Mouse (Mus musculus) kidney, postnatal 36 days (tissue): Measurements from ENCODE around the gene Pidd1.

Source experiments
- DNase-seq, 2 experiments: peaks; one replicate each; pipeline ENCODE4 v3.0.0; 2021 to 2022; ENCODE audit warnings: mixed read lengths in 2 of 2

Gene Pidd1

DNA sequence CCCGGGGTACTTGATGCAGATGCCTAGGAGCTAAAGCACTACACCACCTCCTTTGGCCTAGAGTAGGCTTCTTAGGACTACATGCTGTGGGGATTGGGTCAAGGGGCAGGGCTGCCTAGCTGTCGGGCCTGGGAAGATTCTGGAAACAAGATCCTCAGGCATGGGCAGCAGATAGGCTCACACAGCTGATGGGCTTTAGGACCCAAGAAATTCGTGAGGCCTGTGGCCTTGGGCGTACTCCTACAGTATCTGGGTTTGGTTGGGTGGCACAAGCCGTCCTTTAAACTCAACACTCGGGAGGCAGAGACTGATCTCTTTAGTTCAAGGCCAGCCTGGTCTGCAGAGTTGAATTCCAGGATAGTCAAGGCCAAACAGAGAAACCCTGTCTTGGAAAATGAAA lies 28.4 kb upstream of the Pidd1 start:
- no peak for DNase-seq

DNA sequence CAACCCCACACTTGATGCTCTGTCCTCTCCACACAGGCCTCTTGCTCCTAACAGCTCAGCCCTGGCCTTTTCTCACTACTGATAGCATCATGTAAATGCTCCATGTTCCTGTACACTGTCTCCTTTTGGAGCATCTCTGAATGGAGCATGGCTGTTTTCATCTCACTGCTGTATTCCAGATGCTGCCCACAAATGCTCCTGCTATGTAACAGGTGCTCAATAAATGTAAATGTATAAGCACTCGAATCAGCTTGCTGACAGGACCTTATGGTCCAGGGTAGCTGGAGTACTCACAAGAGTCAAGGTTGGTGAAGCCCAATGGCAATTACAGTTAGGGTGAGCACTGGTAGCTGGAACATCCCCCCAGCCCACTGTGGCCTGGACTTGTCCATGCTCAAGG lies 27.4 kb upstream of the Pidd1 start:
- DNase-seq: no peak

- no peak for DNase-seq
These were observed 26.8 kb upstream of the Pidd1 start for GRCm38 (mm10) chr7:141470637-141470944.

DNA sequence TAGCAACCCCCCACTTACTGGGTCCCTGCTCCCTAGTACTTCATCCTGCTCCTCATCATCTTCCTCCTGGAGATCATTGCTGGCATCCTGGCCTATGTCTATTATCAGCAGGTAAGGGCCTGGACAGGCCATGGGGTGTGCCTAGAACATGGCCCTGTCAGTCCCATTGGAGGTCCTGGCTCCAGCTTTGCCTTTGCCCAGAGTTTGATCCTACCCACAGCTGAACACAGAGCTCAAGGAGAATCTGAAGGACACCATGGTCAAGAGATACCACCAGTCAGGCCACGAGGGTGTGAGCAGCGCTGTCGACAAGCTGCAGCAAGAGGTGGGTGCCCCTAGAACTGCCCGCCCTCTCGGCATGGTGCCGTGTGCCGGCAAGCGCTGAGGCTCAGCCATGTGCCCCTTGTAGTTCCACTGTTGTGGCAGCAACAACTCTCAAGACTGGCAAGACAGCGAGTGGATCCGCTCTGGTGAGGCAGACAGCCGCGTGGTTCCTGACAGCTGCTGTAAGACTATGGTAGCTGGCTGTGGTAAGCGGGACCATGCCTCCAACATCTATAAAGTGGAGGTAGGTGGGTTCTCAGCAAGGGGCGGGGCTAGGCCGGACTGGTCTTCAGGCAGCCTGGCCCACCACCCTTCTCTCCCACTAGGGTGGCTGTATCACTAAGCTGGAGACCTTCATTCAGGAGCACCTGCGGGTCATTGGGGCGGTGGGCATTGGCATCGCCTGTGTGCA lies 26.2 kb upstream of the Pidd1 start:
- no peak for DNase-seq

- peak in 1 of 2 experiments; percentile 52 for DNase-seq
These were observed 25.5 kb upstream of the Pidd1 start for GRCm38 (mm10) chr7:141469352-141469751.

DNA sequence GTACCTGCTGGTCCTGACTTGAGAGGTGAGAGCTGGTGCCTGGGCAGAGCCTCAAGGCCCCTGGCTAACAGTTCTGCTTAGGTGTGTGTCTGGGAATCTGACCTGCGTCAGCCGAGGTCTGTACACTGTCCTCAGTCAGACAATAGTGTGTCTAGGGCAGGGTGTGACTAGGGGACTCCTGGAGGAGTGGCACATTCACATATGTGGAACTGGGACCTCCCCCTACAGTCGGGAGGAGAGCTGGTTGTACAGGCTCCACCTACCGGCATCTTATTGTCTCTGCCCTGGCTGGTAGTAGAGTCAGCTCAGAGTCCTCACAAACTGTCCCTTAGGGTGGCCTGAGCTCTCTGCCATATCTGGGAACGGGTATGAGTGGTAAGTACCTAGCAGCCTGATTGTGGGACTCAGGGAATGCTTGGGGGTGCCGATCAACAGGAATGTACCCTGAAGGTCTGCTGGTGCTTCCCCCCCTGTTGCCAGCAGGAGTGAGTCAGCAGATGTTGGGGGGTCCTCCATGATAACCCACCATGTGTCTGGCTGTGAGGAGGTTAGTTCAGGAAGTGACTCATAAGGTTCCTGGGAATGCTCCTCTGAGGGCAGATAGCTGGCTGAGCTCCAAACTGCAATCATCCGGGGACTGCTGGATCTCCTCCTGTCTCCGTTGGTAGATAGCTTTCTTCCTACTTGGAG lies 24.8 kb upstream of the Pidd1 start:
- DNase-seq: peak; percentile 82

- DNase-seq: peak in 1 of 2 experiments; percentile 57
These were observed 24.3 kb upstream of the Pidd1 start for GRCm38 (mm10) chr7:141468164-141468521.

DNA sequence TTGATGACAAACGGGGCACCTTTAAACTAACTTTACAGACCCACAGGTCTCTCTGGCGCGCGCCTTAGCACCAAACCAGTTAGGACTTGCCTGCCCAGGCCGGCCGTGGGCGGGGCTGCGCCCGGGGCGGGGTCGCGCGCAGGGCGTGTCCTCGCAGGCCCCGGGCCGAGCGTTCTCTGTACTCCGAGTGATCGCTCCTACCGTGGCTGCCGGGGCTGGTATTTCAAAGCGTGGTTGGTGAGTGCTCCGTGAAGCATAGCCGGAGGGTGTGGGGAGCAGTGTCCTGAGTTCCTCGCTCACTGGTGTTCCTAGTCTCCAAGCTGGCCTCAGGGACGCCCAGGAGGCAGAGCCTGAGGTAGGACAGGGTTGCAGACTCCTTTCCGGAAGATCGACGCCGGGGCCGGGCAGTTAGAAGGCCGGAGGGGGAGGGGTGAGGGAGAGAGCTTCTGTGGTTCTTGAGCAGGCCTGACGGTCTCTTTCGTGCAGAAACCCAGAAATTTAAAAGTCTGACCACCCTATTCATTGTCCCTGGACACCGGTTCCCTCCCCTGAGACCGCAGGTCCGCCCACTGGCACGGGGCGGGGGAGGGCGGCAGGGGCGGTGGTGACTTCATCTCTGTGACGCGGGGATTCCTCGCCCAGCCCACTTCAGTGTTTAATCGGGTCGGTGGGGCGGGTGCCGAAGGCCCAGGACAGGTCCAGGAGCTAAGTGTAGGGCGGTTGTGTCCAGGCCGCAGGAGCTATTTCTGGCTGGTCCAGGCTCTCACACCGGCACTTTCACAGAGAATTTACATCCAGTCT lies 23.6 kb upstream of the Pidd1 start, which contains the start of gene Cd151:
Gene Cd151, plus strand, starts transcription at position 163 of the 801 bp plus-strand sequence.
- peak; percentile 95 to 97 for DNase-seq

GRCm38 (mm10) chr7:141466607-141467148 lies 22.9 kb upstream of the Pidd1 start:
- DNase-seq: no peak

GRCm38 (mm10) chr7:141466045-141466394 lies 22.2 kb upstream of the Pidd1 start:
- DNase-seq: no peak

DNA sequence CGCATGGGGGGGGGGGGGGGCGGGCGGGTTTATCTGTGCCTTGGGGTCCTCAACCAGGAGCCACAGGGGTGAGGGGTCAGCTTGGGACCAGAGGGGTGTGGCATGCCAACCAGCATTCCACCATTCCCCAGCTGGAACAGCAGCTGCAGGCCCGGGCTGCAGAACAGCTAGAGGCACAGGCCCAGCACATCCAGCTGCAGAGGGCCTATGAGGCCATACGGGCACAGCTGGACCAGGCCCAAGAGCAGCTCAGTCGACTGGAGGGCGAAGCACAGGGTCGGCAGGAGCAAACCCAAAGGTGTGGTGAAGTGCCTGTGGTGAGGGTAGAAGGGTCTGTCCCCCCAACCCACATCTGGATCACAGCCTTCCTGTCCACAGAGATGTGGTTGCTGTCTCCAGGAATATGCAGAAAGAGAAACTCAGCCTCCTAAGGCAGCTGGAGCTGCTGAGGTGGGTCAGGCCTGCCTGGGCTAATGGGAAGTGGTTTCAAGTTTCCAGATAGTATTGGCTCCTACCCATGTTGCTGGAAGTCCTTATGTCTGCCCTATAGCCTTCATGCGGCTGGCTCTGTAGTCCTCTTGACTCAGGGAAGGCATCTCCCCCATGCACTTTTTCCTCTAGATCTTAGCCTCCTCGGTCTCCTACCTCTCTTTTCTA lies 21.7 kb upstream of the Pidd1 start:
- no peak for DNase-seq

- peak in 1 of 2 experiments; percentile 75 for DNase-seq
These were observed 20.9 kb upstream of the Pidd1 start for GRCm38 (mm10) chr7:141464603-141465201.

DNA sequence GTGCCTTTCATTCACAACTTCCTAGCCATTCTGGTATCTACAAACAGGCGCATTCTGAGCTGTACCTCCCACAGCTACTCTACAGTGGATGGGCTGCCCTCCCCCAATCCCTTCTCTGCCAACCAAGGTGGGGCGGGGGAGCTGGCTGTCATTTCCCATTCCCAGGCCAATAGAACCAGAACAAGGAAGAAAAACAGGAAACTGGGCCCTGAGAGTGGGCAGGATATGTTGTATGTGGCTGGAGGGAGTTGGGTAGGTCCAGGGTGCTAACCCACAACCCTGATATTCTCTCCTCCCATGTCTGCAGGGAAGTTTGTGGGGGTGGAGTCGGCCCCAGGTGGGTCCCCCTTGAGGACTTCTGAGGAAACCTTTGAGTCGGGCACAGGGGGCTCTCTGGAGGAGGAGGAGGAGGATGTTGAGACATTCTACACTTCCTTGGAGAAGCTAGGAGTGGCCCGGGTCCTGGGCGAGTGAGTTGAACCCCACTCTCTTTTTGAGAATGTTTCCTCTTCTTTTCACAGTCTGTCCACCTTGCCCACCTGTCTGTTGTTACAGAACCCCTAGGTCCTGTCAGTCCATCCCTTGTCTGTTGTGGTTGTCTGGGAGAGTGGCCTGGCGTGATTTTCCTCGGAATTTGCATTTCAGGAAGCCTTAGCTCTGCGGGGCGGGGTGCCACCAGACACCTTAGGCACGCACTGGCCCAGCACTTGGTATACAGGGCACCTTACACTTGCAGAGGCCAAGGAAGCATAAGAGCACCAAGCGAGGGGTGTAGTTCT lies 20.2 kb upstream of the Pidd1 start:
- DNase-seq: peak; percentile 78 to 80

DNA sequence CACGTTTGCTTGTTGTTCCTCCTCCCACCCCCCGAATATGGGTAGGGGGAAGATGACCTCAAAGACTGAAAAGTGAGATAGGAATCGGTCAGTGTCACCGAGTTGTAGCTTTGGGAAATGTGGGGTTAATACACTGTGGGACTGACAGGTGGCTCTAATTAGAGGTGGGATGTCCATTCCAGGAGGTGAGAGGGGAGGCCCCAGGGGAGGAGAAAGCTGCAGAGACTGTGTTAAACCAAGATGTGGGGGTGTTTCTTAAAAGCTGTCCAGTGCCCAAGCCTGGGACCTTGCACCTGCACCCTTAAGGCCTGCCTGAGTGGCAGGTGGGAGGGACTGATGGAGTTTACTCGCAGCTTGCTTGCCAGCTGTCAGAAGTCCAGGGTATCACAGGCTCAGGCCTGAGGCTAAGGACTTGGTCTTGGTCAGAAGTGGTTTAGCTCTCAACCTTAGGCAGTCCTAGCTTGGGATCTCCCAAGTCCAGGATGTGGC lies 18.6 kb upstream of the Pidd1 start:
- peak; percentile 83 to 84 for DNase-seq

DNA sequence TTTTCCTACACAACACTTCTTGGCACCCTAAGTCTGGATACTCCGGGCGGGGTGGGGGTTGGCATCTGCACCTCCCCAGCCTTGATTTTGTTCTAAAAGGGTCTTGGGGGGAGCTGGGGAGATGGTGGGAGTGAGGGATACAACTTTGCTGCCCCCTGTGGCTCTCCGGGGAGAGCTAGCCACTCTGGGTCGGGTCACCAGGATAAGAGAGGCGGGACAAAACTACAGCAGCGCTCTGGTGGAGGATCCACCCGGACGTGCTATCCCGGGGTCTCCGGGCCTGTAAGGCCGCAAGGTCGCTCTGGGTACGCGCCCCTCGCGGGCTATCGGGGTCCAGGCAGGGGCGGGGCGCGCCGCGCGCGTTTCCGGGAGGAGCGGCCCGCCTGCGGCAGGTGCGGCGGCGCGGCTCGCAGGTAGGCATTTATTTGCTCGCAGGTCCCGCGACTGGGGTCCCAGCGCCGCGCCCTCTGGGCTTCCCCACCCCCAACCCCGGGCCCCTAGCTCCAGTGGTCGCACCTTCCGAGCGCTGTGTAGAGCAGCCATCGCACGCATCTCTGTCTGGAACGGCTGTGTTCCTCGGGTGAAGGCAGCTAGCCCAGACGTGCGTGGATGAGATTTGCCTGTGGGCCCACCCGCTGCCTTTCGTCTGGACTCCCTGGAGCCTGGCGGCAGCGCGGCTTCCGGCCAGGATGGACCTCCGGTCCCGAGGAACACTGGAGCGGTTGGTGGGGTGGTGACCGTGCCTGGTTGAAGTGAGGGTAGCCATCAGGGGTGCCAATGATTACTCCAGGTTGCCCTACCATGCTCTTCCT lies 17.9 kb upstream of the Pidd1 start:
- DNase-seq: peak in 1 of 2 experiments; percentile 66

DNA sequence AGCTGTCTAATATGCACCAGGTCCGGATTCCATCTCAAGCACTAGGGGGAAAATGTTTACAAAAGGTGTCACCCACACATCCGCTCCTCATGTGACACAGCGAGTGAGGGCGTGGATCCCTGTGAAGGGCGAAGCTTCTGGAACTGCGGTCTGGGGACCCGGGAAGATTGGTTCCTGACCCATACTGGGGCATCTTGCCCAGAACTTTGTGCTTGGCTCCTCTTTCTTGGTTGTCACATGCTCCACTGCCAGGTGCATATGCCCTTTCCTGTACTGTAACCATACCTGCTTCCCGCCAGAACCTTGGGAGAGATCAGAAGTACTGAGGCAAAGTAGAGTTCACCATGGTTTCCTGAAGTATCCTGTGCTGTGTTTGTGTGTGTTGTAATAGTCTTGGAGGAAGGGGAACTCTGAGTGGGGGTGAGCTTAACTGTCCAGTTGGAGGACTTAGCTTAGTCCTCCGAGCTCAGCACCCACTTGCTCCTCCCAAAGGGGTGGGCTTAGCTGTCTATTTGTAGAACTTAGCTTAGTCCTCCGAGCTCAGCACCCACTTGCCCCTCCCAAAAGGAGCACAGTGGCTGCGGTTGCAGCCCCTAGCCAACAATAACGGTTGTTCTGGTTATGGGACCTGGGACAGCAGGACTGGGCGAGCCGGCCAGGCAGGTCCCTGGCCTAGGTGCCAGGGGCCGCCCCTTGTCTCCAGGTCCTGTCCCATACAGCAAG lies 16.7 kb upstream of the Pidd1 start, which contains the start of gene Cracr2b:
Gene Cracr2b, plus strand, starts transcription at position 704 of the 723 bp plus-strand sequence.
- no peak for DNase-seq

GRCm38 (mm10) chr7:141460001-141460390 lies 16.2 kb upstream of the Pidd1 start:
- DNase-seq: no peak

GRCm38 (mm10) chr7:141459301-141459711 lies 15.5 kb upstream of the Pidd1 start:
- DNase-seq: no peak

- DNase-seq: no peak
These were observed 14.8 kb upstream of the Pidd1 start for GRCm38 (mm10) chr7:141458661-141459060.
